Mouse (Mus musculus) embryonic stem cell, embryonic (primary cell): Measurements from ENCODE around the gene Rrp7a.

Experiments used
- CTCF ChIA-PET, 4 experiments: fragments of 300-600 bp in 2 of 4; fragments of 350-600 bp in 2 of 4; sonication (Branson Sonifier 250); formaldehyde crosslinking; loops; one replicate each; lab custom pipeline; 2022; ENCODE audit warnings: inconsistent platforms in 2 of 4; lab: Charles Lee
- POLR2A ChIA-PET, 4 experiments: fragments of 300-600 bp in 2 of 4; fragments of 350-600 bp in 2 of 4; sonication (Branson Sonifier 250); formaldehyde crosslinking; loops; one replicate each; lab custom pipeline; 2022; ENCODE audit warnings: antibody characterized with exemption in 4 of 4, inconsistent platforms in 1 of 4; lab: Charles Lee

Gene Rrp7a

DNA sequence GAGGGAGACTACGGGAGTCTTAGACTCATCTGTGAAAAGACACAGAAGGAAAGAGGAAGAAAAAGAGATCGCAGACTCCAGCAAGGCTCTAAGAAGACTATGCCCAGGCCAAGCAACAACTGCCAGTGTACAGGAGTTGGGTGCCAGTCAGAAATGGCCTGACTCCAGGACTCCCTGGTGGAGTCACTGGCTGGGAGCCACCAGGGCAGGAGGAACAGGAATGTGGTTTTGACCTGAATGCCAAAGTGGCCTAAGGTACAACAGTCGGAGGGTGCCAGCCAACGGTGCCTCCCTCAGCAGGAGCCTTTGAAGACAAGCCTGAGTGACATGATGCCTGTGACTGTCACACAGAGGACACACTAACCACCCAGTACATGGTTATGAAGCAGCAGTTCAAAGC lies 48.4 kb downstream of the Rrp7a start:
- ChIA-PET POLR2A (no interaction called here), CTCF (no interaction called here)

DNA sequence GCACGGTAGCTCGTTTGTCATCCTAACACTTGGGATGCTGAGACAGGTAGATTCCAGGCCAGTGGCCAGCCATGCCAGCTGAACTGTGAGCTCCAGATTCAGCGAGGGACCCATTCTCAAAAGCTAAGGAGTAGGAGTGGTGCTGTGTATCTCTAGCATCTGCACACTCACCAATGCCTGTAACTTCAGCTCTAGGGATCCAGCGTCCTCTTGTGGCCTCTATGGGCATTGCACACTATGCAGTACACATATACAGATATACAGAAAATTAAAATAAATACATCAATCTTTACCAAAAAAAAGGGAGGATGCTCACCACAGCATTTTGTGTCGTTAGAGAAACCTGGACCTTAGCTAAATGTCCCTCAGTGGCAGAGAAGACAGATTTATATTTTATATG lies 50.8 kb downstream of the Rrp7a start:
- CTCF ChIA-PET: interaction anchor here (0.5 to 2.6 kb wide), 38 partner anchors 9 to 864 kb away, joined by 3 to 48 read pairs (median 4); partner anchors contain the start of gene Cyb5r3 (in 1 of the 4)
- POLR2A ChIA-PET: interaction anchor here in 2 of 4 experiments (0.6 to 1.6 kb wide), 14 partner anchors 10 to 210 kb away, joined by 3 to 7 read pairs (median 4); partner anchors contain the start of gene Poldip3 (in 2 of the 2)

DNA sequence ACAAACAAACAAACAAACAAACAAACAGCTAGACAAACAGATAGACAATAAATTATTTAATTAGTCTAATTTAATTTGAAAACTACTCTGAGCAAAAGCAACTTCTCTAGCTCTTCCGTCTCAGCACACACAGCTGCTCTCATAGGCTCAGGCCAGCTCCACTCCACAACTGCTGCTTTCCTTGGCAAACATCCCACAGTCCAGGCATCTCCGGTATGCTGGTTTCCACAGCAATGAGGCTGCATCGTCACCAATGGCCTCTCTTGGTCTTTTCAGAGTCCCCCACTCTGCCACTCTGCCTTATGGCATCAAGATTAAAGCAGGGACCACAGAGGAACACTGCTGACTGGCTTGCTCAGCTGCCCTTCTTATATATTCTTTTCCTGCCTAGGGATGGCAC lies 51.7 kb downstream of the Rrp7a start:
- CTCF ChIA-PET: interaction anchor here (0.5 to 2.6 kb wide), 16 partner anchors 9 to 804 kb away, joined by 3 to 48 read pairs (median 5); partner anchors contain the start of gene Cyb5r3 (in 1 of the 4)
- POLR2A ChIA-PET: interaction anchor here in 2 of 4 experiments (0.9 to 1.6 kb wide), 7 partner anchors 10 to 79 kb away, joined by 3 to 7 read pairs (median 4); partner anchors contain the start of gene Poldip3 (in 2 of the 2)

- ChIA-PET CTCF (interaction anchor here in 1 of 4 experiments (0.8 kb wide), 1 partner anchor 18 kb away, joined by 3 read pairs; no protein-coding TSS in a partner anchor), POLR2A (interaction anchor here in 2 of 4 experiments (0.9 to 2.9 kb wide), 3 partner anchors 18 to 81 kb away, joined by 3 to 8 read pairs (median 3); partner anchors contain the start of gene Poldip3 (in 1 of the 2))
Measured at GRCm38 (mm10) chr15:83068270-83068669, 54.3 kb downstream of the Rrp7a start.

- ChIA-PET CTCF (interaction anchor here in 1 of 4 experiments (1.0 kb wide), 1 partner anchor 20 kb away, joined by 7 read pairs; no protein-coding TSS in a partner anchor), POLR2A (interaction anchor here in 2 of 4 experiments (0.6 to 2.9 kb wide), 2 partner anchors 20 to 23 kb away, joined by 4 to 8 read pairs; no protein-coding TSS in a partner anchor)
Measured at GRCm38 (mm10) chr15:83065543-83065942, 57.1 kb downstream of the Rrp7a start.
